Mouse (Mus musculus): ENCODE data around the gene Plce1. TPM values are rescaled to one million over a fixed set of nuclear protein-coding genes. Genes with fewer than 3 reads are reported as not detected.

The Plce1 gene
- 7.1 and 7.4 TPM in 2 replicates for polyA plus RNA-seq (2012; rRNA removed)

DNA sequence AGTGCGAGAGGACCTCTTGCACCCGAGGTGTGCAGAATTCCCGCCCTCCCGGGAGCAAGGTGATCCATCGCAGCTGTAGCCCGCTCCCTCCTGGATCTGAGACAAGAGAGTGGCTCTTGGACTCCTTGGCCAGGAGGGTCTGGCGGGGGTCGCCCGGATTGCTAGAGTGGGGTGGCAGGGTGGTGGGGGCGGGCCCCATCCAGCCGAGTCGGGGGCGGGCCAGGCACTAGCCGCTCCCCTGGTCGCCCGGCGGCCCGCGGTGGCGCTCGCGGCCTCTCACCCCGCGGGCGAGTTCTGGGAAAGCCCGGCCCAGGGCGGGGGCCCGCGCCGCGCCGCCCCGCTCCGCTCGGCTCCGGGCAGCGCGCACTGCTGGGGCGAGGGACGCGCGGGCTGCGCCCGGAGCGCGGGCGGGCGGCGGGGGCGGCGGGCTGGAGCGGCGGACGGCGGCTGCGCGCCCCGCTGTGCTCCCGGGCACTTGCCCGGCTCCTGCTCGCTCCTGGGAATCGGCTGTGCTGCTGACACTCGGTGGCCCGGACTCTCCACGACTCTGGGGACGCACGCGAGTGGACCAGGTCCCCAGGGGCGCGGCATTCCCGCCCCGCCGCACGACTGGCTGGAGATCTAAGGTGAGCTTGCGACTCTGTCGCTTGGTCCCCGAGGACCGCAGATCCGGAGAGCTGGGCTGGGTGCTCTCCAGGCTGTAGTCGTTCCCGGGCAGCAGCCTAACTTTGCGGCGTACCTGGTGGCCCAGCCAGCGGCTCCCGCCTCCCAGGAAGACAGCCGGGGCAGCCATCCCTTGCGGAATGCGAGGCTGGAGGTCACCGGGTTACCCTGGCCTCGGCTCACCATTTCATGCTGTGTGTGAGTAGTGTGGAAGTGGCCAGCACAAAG lies at the start of gene Plce1:
Plce1 (plus strand) TSS at position 379 of the 891 bp plus-strand sequence.

DNA sequence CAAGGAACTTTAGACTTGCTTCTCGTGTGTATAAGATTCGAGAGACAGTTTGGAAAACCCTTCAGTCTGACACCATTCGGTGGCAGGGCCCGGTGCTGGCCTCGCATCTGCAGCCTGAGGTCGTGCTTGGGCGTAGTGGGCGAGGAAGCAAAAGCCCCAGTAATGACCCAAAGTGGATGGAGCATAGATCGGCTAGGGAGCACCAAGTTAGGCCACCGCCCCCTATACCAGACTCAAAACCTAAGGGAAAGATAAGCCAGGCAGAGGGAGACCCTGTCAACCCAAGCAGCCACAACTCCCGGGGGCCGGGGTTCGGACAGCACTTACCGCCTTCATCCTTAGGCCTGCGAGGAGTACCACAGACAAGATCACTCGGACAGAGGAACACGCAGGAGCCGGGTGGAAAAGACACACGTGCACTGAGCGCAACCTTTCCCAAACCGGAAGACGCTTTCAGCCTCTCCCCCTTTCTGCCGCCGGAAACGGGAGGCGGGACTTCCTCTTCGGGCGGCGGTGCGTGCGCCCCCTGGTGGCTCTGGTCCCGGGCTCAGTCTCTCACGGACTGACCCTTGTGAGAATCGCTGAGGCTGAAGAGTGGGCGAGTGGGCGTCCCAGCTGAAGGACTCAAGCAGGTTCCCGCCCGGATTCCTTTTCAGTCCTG lies 338.0 kb downstream of the Plce1 start, which contains the start of gene Noc3l:
Noc3l (minus strand) TSS at position 472 of the 661 bp plus-strand sequence.

Other genes starting within 250 kb of the Plce1 start
- 0.05 and 0.16 TPM in 2 replicates for gene Lgi1, start 216.6 kb upstream of the Plce1 start, polyA plus RNA-seq (2012; rRNA removed)
- gene Slc35g1, start 85.1 kb upstream of the Plce1 start, polyA plus RNA-seq (2012; rRNA removed): 1.6 and 2.4 TPM in 2 replicates

All from ovary, adult 2 months (tissue).